Mouse (Mus musculus): ENCODE measurements around the gene Ttyh2. TPM values are rescaled to one million over a fixed set of nuclear protein-coding genes. Genes with fewer than 3 reads are reported as not detected.

Gene Ttyh2
- total RNA-seq, 2 experiments from 2014 or later, result 15.7 to 17.4 TPM

DNA sequence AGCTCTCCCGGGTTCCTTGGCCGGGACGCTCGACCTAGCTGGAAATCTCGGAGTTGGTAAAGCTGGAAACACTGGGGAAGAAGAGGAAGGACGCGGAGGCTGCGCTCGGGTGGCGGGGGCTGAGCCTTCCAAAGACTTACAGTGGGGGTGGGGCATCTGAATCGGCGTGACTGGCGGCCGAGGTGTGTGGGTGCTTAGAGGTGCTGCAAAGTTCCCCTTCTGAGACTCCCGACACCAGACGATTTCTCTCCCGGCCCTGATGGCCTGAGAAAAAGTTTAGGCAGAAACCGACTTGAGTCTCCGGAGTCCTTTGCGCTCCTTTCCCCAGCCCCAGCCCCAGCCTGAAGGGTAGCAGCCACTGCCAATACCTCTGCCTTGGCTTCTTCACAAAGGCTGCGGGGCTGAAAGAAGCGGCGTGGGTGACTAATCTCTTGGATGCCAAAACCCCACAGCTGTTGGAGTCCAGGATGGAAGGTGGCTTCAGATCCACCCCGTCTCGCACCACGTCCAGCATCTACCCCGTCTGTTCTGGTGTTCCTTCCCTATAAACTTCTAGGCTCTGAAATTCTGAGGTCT, 683 bp downstream of the Ttyh2 start:
- peak overlapping the region; percentile 90 for H3K27ac ChIP-seq
- peak; percentile 67 for DNase-seq
- intact Hi-C loops (cut with DNase I), result loop anchor here (5.0 to 10.0 kb wide), 2 partner anchors 51 to 709 kb away; partner anchors contain the start of genes Cdr2l and Dnaic2

DNA sequence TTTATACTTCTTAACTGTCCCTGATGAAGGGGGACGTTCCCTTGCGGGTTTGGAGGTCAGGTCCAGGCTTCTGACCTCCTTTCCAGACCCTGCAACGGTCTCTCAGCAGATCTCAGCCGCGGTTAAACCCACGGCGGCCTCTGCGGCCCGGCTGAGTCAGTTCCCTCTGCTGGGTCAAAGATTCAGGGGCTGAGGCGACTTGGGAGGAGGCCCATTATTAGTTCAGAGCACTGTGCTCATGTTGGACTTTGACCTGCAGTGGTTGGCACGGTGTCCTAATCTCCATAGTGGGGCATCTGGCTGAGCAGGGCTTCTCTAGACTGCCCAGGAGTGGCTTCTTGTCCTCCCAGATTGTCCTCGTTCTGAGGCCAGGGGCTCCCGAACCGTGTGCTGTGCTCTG, 1.2 kb downstream of the Ttyh2 start:
- H3K27ac ChIP-seq, result peak overlapping the region; percentile 90
- H3K4me3 ChIP-seq, result peak overlapping the region; percentile 97
- peak; percentile 72 for DNase-seq
- TF ChIP-seq CTCF (IDR thresholded peaks at IDR 0.05), result no peak
- intact Hi-C loops (cut with DNase I), result loop anchor here (5.0 to 10.0 kb wide), 2 partner anchors 51 to 708 kb away; partner anchors contain the start of genes Cdr2l and Dnaic2

More for the DNA sequence above, 683 bp downstream of the Ttyh2 start:
- H3K4me3 ChIP-seq, result peak overlapping the region; percentile 97
- TF ChIP-seq CTCF (IDR thresholded peaks at IDR 0.05), result no peak

DNA sequence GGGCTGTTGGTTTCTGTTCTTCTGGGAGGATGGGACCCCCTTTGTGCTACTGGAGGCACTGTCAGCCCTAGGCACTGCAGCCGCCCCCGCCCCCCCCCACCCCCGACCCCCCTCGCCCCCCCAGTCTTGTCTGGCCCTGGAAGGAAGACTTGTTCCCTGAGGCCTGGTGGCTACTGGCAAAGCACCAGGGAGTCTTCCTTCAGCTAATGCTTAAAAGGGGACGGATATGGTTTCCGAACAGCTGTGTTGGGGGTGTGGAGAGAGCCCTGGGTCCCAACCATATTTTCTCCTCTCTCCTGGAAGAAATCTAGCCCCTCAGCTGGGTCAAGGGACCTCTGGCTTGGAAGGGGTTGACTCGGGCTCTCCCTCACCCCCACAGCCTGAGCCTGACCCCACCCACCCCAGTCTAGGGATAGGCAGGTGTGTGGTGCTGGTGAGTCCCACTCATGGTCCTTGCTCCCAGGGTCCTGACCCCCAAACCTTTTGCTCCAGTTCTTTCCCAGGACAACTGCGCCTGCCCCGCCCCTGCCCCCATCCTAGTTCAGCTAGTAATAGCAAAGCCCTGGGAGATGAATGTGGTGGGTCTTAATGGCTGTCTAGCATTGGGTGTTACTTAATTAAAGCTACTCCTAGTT, 1.8 kb downstream of the Ttyh2 start:
- H3K27ac ChIP-seq, result peak overlapping the region; percentile 90
- TF ChIP-seq CTCF (IDR thresholded peaks at IDR 0.05), result no peak
- peak; percentile 79 for DNase-seq
- peak overlapping the region; percentile 97 for H3K4me3 ChIP-seq
- intact Hi-C loops (cut with DNase I), result loop anchor here (5.0 to 10.0 kb wide), 2 partner anchors 50 to 708 kb away; partner anchors contain the start of genes Cdr2l and Dnaic2

DNA sequence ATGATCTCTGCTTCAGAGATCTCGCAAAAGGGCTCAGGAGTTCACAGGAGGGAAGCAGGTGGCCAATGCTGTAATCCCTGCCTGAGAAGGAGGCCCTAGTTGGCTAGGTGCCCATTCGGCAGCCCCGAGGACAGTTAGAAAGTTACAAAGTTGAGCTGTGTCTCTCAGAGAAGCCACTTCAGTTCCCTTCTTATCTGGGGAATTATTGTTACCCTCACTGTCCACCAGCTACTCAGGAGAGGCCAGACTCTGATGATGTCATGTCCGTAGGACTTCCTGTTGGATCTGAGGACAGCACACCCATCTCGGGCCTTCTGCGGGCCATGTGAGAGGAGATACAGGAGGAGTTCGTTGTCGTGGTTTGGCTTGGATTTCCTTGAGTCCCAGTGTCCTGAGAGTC, 4.4 kb downstream of the Ttyh2 start:
- no peak for TF ChIP-seq CTCF (IDR thresholded peaks at IDR 0.05)
- peak; percentile 53 for DNase-seq
- intact Hi-C loops (cut with DNase I), result loop anchor here (5.0 to 10.0 kb wide), 2 partner anchors 48 to 705 kb away; partner anchors contain the start of genes Cdr2l and Dnaic2
- Histone ChIP-seq H3K4me3 (peak overlapping the region; percentile 28), H3K27ac (peak overlapping the region; percentile 81)

DNA sequence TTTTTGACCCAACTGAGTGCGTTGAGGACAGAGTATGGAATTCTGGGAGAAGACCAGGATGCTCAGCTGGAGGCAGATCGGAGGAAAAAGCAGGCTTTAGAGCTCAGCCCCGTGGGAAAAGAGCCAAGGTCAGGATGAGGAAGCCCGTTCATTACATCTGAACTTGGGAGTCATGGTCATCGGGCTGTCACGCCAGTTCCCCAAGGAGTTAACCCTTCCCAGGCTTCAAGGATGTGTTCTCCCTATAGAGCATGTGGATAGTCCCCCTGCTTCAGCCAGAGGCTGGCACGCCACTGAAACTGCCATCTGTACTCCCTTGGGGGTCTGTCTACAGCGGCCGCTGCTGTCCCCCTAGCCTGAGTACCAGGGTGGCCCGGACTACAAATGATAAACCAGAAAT, 5.1 kb downstream of the Ttyh2 start:
- peak; percentile 40 for DNase-seq
- Histone ChIP-seq H3K27ac (peak overlapping the region; percentile 81), H3K4me3 (peak overlapping the region; percentile 26)
- intact Hi-C loops (cut with DNase I), result no loop called here
- TF ChIP-seq CTCF (IDR thresholded peaks at IDR 0.05), result no peak

DNA sequence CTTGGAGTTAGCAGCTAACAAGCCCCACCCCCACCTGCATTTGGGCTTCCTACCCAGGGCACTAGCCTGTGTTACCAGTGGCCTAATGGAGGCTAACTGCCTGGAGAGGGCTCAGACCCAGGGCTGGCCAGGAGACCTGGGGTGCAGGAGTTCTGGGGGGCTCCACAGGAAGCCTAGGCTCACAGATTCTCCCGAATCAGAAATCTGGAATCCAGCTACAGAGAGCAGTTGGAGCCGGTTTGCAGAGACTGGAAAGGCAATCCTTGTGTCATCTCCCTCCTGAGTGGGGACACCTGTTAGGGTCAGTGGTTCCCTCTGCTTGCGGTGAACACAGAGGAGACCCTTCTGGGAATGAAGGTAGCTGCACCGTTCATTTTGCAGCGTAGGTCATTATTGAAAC, 5.8 kb downstream of the Ttyh2 start:
- Histone ChIP-seq H3K4me3 (no peak overlapping the region), H3K27ac (peak overlapping the region; percentile 81)
- intact Hi-C loops (cut with DNase I), result no loop called here
- no peak for DNase-seq
- no peak for TF ChIP-seq CTCF (IDR thresholded peaks at IDR 0.05)

DNA sequence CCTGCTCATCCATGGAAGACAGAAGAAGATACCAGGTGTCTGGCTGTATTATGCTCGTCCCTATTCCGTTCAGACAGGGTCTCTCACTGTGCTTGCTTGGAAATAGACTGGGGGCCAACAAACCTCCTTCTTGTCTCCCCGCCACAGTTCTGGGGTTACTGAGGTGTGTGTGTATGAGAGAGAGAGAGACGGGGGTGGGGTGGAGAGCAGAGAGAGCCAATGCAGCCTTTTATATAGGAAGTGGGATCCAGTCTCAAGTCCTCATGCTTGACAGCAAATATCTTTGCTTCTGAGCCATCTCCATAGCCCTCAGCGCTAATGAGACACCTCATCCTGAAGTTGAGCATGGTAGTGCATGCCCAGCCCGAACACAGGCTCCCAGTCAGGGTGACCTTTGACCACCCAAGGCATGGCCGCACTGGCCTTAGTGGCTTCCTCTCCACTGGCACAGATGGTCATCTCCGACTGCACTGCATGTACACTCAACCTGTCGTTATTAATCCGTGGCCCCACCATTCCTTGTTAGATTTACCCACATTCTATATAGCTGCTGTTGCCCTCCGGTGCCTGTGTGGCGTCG, 7.2 kb downstream of the Ttyh2 start:
- DNase-seq, result peak; percentile 57
- H3K4me3 ChIP-seq, result peak overlapping the region; percentile 45
- no peak for TF ChIP-seq CTCF (IDR thresholded peaks at IDR 0.05)
- H3K27ac ChIP-seq, result peak overlapping the region; percentile 91
- intact Hi-C loops (cut with DNase I), result no loop called here

DNA sequence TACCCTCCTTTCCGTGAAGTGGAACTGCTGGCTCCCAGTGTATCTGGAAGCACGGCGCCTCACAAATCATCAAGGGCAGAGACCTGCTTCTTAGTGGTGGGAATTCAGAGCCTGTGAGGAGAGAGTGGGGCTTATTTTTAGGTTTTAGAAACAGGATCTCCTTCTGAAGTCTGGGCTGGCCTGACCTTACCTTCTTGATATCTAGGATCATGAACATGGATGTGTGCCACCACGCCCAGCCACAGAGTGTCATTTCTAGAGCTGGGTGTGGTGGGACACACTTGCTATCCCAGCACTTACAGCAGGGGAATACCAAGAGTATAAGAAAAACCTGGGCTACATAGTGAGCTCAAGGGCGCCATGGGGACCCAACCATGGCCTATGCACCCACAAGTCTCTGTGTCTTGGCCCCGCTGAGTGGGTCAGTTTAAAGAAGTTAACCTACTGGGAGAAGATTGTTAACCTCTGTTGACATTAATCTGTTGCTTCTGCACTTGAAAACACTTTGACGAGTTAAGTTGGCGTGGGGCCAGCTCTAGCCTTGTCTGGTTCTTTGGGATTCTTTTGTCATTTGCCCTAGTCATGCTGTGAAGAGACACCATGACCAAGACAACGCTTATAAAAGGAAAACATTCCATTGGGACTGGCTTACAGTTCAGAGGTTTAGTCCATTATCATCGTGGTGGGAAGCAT, 7.9 kb downstream of the Ttyh2 start:
- TF ChIP-seq CTCF (IDR thresholded peaks at IDR 0.05), result no peak
- DNase-seq, result peak; percentile 83
- Histone ChIP-seq H3K27ac (peak overlapping the region; percentile 91), H3K4me3 (peak overlapping the region; percentile 45)
- intact Hi-C loops (cut with DNase I), result no loop called here

DNA sequence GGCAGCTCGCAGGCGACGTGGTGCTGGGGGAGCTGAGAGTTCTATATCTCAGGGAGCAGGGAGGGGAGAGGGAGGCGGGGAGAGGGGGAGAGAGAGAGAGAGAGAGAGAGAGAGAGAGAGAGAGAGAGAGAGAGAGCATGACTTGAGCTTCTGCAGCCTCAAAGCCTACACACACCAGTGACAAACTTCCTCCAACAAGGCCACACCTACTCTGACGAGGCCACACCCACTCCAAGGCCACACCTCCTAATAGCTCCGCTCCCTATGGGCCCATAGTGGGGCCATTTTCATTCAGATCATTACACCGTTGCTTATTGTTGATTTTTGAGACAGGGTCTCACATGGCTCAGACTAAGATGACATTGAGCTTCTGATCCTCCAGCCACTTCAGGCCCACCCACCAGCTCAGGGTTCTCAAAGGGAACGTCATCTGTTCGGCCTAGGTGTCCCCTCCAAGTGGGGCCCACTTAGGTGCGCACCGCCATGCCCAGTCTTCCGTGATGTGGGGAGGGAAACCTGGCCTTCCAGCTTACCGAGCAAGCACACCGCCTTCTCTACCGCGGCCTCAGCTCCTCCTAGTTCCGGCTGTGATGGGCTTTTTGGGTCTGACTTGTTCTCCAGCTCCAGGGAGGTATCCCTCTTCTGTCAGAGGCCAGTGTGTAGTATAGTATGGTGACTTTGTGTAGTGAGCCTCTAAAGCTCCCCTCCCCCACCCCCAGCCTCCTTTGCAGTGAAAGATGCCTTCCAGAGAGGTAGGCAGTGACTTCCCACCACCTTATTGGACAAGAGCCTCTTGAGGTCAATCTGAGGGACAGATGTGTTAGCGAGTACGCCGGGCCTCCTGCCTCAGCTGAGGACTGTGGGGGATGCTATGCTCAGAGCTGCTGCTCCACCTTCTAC, 8.7 kb downstream of the Ttyh2 start:
- intact Hi-C loops (cut with DNase I), result no loop called here
- DNase-seq, result no peak
- H3K4me3 ChIP-seq, result no peak overlapping the region
- H3K27ac ChIP-seq, result peak overlapping the region; percentile 91
- TF ChIP-seq CTCF (IDR thresholded peaks at IDR 0.05), result no peak

DNA sequence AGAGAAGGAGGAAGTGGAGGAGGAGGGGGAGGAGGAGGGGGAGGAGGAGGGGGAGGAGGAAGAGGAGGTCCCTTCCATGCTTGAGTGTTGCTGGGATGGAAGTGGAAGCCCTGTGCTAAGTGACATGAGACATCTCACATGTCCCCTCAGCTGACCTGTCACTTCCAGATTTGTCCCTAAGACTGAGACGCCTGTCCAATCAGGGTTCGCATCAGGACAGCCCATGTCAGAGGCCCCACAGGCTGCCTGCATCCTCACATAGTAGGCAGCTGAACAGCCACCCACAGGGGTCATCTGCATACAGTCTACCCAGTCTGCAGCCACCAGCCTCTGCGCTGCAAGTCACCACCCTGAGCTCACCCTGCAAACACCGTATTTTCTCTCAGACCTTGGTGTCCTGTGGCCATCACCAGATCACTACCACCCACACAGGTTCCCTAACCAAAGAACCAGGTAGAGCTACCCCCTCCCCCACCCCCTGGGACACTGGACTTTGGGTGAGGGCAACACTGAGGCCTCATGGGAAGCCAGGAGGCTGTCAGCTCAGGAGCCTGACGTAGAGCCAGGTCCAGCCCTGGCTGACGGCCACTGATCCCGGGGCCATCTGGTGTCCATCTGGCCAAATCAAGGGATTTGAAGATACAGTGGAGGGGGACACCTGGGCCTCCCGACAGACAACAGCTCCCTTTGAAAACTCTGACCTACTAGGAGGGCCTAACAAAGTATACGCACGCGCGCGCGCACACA, 9.6 kb downstream of the Ttyh2 start:
- TF ChIP-seq CTCF (IDR thresholded peaks at IDR 0.05), result no peak
- DNase-seq, result peak; percentile 72
- H3K27ac ChIP-seq, result peak overlapping the region; percentile 91
- intact Hi-C loops (cut with DNase I), result no loop called here
- peak overlapping the region; percentile 0; the same call in 1 of the 2 replicates for H3K4me3 ChIP-seq

DNA sequence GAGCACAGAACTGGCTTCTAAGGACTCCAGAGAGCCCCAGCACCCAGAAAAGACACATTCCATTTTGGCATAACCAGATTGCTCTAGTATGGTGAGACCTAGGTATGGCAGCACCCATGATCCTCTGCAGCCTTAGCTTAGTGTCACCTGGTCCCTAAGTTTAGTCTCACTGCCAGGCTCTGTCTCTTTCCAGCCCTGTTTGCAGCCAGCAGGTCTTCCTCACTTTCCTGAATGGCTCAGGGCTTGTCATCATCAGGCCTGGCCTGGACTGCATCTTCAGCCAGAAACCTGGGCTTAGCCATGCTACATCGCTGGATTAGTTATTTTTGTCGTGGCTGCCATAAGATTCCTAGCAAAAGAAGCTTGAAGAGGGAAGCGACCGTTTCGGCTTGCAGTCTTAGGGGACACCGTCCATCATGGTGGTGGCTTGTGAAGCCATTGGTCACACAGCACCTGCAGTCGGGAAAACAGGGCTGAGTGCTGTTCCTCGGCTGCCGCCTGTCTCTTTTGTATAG, 10.4 kb downstream of the Ttyh2 start:
- intact Hi-C loops (cut with DNase I), result no loop called here
- no peak for DNase-seq
- Histone ChIP-seq H3K27ac (peak overlapping the region; percentile 91), H3K4me3 (no peak overlapping the region)
- TF ChIP-seq CTCF (IDR thresholded peaks at IDR 0.05), result no peak

Data from gastrocnemius, adult 2 months (tissue).